Mouse (Mus musculus) kidney, postnatal 0 days (tissue): ENCODE data around the gene Arid1b. TPM values are rescaled to one million over a fixed set of nuclear protein-coding genes. Genes with fewer than 3 reads are reported as not detected.

ENCODE experiments used
- ATAC-seq: fragments of 200-750 bp; cut with Nextera tagmentation; replicated peaks from 2 replicates; pipeline ENCODE4 v1.8.0; 2017; ENCODE audit warnings: low read depth, moderate number of reproducible peaks, moderate TSS enrichment, moderate library complexity; ENCODE audit not compliant: low FRiP score
- DNase-seq: peaks from one replicate; pipeline ENCODE4 v3.0.0-alpha.2; 2016; ENCODE audit warnings: low spot score
- H3K27ac ChIP-seq: fragments of 300-500 bp; sonication (generic); 2 replicates; pipeline ENCODE4 v1.5.1; 2014; ENCODE audit warnings: mild to moderate bottlenecking
- H3K27me3 ChIP-seq: fragments of 300-500 bp; sonication (generic); 2 replicates; pipeline ENCODE4 v1.6.1; 2014; ENCODE audit warnings: low read length, mixed read lengths; ENCODE audit not compliant: insufficient read depth
- H3K36me3 ChIP-seq: fragments of 300-500 bp; sonication (generic); 2 replicates; pipeline ENCODE4 v1.6.1; 2014; ENCODE audit warnings: low read length, mixed read lengths; ENCODE audit not compliant: insufficient read depth
- H3K4me1 ChIP-seq: fragments of 300-500 bp; sonication (generic); replicated peaks from 2 replicates; pipeline ENCODE4 v1.6.1; 2014; ENCODE audit warnings: antibody characterized with exemption, low read length, mixed read lengths; ENCODE audit not compliant: insufficient read depth
- H3K4me2 ChIP-seq: fragments of 300-500 bp; sonication (generic); 2 replicates; pipeline ENCODE4 v1.6.1; 2014; ENCODE audit warnings: mild to moderate bottlenecking, low read length, moderate library complexity, mixed read lengths
- H3K4me3 ChIP-seq: fragments of 300-500 bp; sonication (generic); replicated peaks from 2 replicates; pipeline ENCODE4 v1.5.1; 2014; ENCODE audit warnings: low read depth, low read length
- H3K9ac ChIP-seq: fragments of 300-500 bp; sonication (generic); 2 replicates; pipeline ENCODE4 v1.6.1; 2014; ENCODE audit warnings: low read depth, low read length
- H3K9me3 ChIP-seq: fragments of 300-500 bp; sonication (generic); replicated peaks from 2 replicates; pipeline ENCODE4 v1.6.1; 2016; ENCODE audit warnings: low read length, inconsistent platforms, mixed read lengths
- CTCF ChIP-seq: IDR thresholded peaks from 2 replicates; pipeline ENCODE4 v1.5.1; 2016; ENCODE audit warnings: antibody characterized with exemption, low read depth, mild to moderate bottlenecking, moderate library complexity
- WGBS: fragments of 180-500 bp; shearing (Covaris S2); extraction: QIAGEN DNeasy Blood & Tissue Kit; methylation state at CpG from one replicate; pipeline ENCODE4 v1.1.7; 2014; 5-methylcytosine and 5-hydroxymethylcytosine counted together
- polyA plus RNA-seq: library from polyadenylated mRNA; unstranded; fragments of >200 nt; fragmentation: Nextera tagmentation; extraction: Ambion mirVana; gene quantifications from 2 replicates; pipeline ENCODE4 v1.2.1, GENCODE M21; 2015

Arid1b gene
- polyA plus RNA-seq, 1 experiment from 2014 or later: 9.2 TPM

GRCm38 (mm10) chr17:5215352-5215751, 221.2 kb downstream of the Arid1b start:
- H3K4me1 ChIP-seq: peaks cover 20% of the 10 kb centered on the region
- ATAC-seq (no peak), DNase-seq (no peak)
- H3K4me3 ChIP-seq: no peak overlapping the region
- H3K27ac ChIP-seq: no peak overlapping the region
- no peaks in the 10 kb centered on the region for H3K9me3 ChIP-seq
- H3K9ac ChIP-seq: no peak overlapping the region
- H3K4me2 ChIP-seq: no peak overlapping the region
- no peaks in the 10 kb centered on the region for H3K27me3 ChIP-seq
- H3K36me3 ChIP-seq: no peaks in the 10 kb centered on the region
- TF ChIP-seq CTCF: no peak
- 78% methylated on average over 4 of the region's 4 CpGs for WGBS

DNA sequence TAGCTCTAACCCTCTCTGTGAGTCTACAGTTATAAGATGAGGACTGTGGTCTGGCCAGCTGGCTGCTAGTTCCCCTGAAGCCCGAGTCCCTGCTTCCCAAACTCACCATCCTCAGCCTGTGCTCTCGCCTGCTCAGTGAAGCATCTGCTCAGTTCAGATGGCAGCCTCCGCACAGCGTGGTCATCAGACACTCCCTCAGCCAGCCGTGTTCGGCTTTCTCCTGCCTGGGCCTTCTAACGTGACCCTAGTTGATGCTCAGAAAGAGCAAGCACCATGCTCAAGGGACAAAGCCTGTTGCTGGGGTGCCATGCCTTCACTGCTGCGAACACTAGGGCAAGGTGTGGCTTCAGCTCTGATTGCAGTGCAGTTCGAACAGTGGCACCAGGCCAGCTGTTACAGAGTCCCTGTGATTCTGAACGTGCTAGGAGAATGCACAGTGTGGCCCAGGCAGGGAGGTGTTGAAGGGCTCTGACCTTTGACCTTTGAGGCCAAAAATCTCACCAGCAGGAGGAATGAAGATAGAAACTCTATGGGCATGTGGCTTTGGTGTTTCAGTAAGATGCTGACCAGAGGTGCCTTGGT, 222.9 kb downstream of the Arid1b start:
- no peak overlapping the region for H3K4me3 ChIP-seq
- no peak for TF ChIP-seq CTCF
- DNase-seq (no peak), ATAC-seq (peak; percentile 45; the same call in 1 of the 2 replicates)
- H3K27ac ChIP-seq: no peak overlapping the region
- 30% methylated on average over 10 of the region's 10 CpGs for WGBS
- peaks cover 25% of the 10 kb centered on the region for H3K4me1 ChIP-seq
- no peaks in the 10 kb centered on the region for H3K9me3 ChIP-seq
- no peak overlapping the region for H3K9ac ChIP-seq
- no peaks in the 10 kb centered on the region for H3K36me3 ChIP-seq
- H3K27me3 ChIP-seq: no peaks in the 10 kb centered on the region
- H3K4me2 ChIP-seq: peak overlapping the region; percentile 5; the same call in 1 of the 2 replicates

DNA sequence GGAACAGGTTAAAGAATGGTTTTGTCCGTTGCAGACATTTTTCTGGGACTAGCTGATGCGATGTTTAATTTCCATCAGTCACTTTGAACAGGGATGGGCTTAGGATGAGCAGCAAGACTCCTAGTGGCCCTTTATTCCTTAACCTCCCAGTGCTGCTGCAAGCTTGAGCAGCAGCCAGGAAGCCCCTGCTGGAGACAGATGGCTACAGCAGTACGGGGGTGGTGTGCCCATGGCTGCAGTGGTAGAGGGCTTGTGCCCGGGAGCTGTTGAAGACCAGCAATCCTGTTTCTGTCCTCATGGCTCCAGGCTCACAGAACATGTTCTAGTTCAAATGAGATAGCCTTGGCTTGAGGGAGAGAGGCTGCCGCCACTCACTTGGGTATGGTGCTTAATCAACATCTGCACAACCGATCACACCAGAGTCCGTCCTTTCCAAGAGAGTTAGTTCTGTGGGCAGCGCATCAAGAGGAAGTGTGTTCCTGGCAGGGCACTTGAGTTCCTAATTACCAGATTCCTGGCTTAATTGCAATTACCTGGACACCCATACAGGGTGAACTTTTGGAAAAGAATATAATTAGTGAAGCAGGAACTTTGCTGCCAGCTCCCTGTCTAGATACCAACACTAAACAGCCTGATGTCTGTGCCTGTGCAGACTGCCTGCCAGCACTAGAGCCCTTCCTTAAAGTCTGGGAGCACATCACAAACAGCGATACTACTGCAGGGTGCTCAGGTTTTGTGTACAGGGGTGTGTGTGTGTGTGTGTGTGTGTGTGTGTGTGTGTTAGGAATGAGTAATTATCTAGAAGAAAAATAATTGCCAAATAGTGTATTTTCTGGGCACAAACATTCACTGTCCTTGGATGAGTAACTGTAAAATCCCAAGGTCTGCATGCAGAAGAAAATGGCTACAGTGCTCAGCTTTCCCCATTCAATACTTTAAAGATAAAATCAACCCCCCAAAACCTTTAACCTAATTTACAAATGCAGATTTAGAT, 224.0 kb downstream of the Arid1b start:
- no peak for ATAC-seq
- 79% methylated on average over 9 of the region's 9 CpGs for WGBS
- H3K4me1 ChIP-seq: peaks cover 22% of the 10 kb centered on the region; the same call in 1 of the 2 replicates
- no peak overlapping the region for H3K9ac ChIP-seq
- no peaks in the 10 kb centered on the region for H3K36me3 ChIP-seq
- peak; percentile 48; the same call in 1 of the 2 replicates for TF ChIP-seq CTCF
- H3K4me3 ChIP-seq: no peak overlapping the region
- H3K27ac ChIP-seq: no peak overlapping the region
- no peaks in the 10 kb centered on the region for H3K27me3 ChIP-seq
- DNase-seq: no peak
- no peaks in the 10 kb centered on the region for H3K9me3 ChIP-seq
- H3K4me2 ChIP-seq: no peak overlapping the region

DNA sequence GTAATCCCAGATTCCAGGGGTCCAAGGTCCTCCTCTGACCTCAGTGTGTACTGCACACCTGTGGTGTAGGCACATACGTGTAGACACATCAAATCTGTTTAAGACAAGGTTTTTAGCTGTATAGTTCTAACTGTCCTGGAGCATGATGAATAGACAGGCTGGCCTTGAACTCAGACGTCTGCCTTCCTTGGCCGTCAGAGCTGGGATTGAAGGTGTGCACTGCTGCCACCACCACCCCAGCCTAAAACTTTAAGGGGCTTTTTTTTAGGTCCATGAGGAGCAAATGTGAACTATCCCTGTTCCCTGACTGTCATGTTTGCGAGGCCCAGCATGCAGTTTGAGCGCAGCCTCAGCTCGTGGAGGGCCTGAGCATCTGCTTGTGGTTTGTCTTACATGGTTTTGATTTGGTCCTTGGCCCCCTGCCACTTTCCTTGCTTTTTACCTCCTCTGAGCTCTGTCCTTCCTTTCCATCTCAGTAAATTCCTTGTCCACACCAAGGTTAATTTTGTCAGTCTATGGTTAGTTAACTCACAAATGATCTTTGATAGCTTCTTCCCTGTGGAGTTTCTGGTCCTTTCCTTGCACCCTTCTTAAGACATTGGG, 224.9 kb downstream of the Arid1b start:
- no peak overlapping the region for H3K4me2 ChIP-seq
- DNase-seq: no peak
- no peak overlapping the region for H3K27ac ChIP-seq
- WGBS: 66% methylated on average over 6 of the region's 6 CpGs
- no peak for ATAC-seq
- no peaks in the 10 kb centered on the region for H3K9me3 ChIP-seq
- no peaks in the 10 kb centered on the region for H3K36me3 ChIP-seq
- no peak overlapping the region for H3K4me3 ChIP-seq
- no peaks in the 10 kb centered on the region for H3K27me3 ChIP-seq
- peaks cover 22% of the 10 kb centered on the region; the same call in 1 of the 2 replicates for H3K4me1 ChIP-seq
- no peak overlapping the region for H3K9ac ChIP-seq
- no peak for TF ChIP-seq CTCF

- no peaks in the 10 kb centered on the region for H3K36me3 ChIP-seq
- ATAC-seq: peak; percentile 55
- no peaks in the 10 kb centered on the region for H3K27me3 ChIP-seq
- no peak for DNase-seq
- H3K27ac ChIP-seq: peak overlapping the region; percentile 47
- no peak overlapping the region for H3K9ac ChIP-seq
- H3K9me3 ChIP-seq: no peaks in the 10 kb centered on the region
- H3K4me2 ChIP-seq: no peak overlapping the region
- TF ChIP-seq CTCF: no peak
- H3K4me3 ChIP-seq: no peak overlapping the region
- WGBS: 35% methylated on average over 8 of the region's 8 CpGs
- peaks cover 23% of the 10 kb centered on the region; the same call in 1 of the 2 replicates for H3K4me1 ChIP-seq
These were observed 226.9 kb downstream of the Arid1b start for GRCm38 (mm10) chr17:5221041-5221440.

DNA sequence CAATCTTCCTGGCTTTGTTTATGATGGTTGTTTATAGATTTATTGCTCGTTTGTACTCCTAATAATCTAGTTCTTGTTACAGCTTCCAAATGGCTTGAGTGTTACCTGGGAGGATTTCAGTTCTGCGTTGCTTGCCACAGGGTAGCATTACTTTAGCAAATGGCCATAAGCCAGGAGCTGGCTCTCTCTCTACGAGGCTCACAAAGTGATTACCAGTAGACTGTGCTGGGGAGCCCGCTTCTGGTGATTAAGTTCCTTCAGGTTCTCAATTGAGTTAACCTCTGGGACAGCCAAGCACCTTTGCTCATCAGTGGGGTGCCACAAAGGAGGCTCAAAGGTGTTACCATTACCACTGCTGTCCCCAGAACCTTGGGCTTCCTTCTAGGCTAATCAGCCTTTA, 227.4 kb downstream of the Arid1b start:
- DNase-seq: no peak
- H3K9me3 ChIP-seq: no peaks in the 10 kb centered on the region
- no peaks in the 10 kb centered on the region for H3K36me3 ChIP-seq
- WGBS: 45% methylated on average over 4 of the region's 4 CpGs
- H3K27ac ChIP-seq: peak overlapping the region; percentile 20; the same call in 1 of the 2 replicates
- no peak overlapping the region for H3K4me3 ChIP-seq
- H3K27me3 ChIP-seq: no peaks in the 10 kb centered on the region
- H3K4me2 ChIP-seq: no peak overlapping the region
- ATAC-seq: no peak
- TF ChIP-seq CTCF: no peak
- H3K4me1 ChIP-seq: peaks cover 27% of the 10 kb centered on the region; the same call in 1 of the 2 replicates
- no peak overlapping the region for H3K9ac ChIP-seq
